Mouse (Mus musculus) embryonic facial prominence, embryonic 10.5 days (tissue): Measurements from ENCODE around the gene Exph5. TPM values are rescaled to one million over a fixed set of nuclear protein-coding genes. Genes with fewer than 3 reads are reported as not detected.

ENCODE experiments used
- DNase-seq: peaks from one replicate; pipeline ENCODE4 v3.0.0-alpha.2; 2017; ENCODE audit warnings: low spot score
- H3K27ac ChIP-seq: fragments of 300-500 bp; sonication (generic); replicated peaks from 2 replicates; pipeline ENCODE4 v1.5.1; 2016; ENCODE audit warnings: mild to moderate bottlenecking
- H3K27me3 ChIP-seq: fragments of 300-500 bp; sonication (generic); replicated peaks from 2 replicates; pipeline ENCODE4 v1.6.1; 2016; ENCODE audit warnings: low read depth, mild to moderate bottlenecking; ENCODE audit not compliant: poor library complexity, severe bottlenecking
- H3K36me3 ChIP-seq: fragments of 300-500 bp; sonication (generic); replicated peaks from 2 replicates; pipeline ENCODE4 v1.6.1; 2016; ENCODE audit warnings: mild to moderate bottlenecking, moderate library complexity
- H3K4me1 ChIP-seq: fragments of 300-500 bp; sonication (generic); 2 replicates; pipeline ENCODE4 v1.6.1; 2016
- H3K4me3 ChIP-seq: fragments of 300-500 bp; sonication (generic); 2 replicates; pipeline ENCODE4 v1.5.1; 2016; ENCODE audit warnings: mild to moderate bottlenecking, moderate library complexity
- H3K9me3 ChIP-seq: fragments of 300-500 bp; sonication (generic); 2 replicates; pipeline ENCODE4 v1.6.1; 2016; ENCODE audit warnings: mild to moderate bottlenecking
- WGBS: fragments of 180-500 bp; shearing (Covaris S2); methylation state at CpG from one replicate; pipeline ENCODE4 v1.1.7; 2016; 5-methylcytosine and 5-hydroxymethylcytosine counted together
- polyA plus RNA-seq: library from polyadenylated mRNA; unstranded; fragments of >200 nt; fragmentation: Nextera tagmentation; extraction: Ambion mirVana; gene quantifications from 2 replicates; pipeline ENCODE4 v1.2.1, GENCODE M21; 2016

Gene Exph5
- polyA plus RNA-seq, 1 experiment from 2014 or later: 1.7 TPM

- Histone ChIP-seq H3K36me3 (no peaks in the 10 kb centered on the region), H3K27ac (peak within 1 kb of the TSS; percentile 98), H3K4me1 (peaks cover 9% of the 10 kb centered on the region), H3K9me3 (no peaks in the 10 kb centered on the region), H3K27me3 (no peaks in the 10 kb centered on the region), H3K4me3 (peak within 1 kb of the TSS; percentile 87)
- peak; percentile 90 for DNase-seq
- WGBS: under 1% methylated on average over 75 of the region's 75 CpGs
Observed at GRCm38 (mm10) chr9:53383951-53384866, 82.7 kb downstream of the Exph5 start, which contains the start of gene Kdelc2. Kdelc2 (plus strand) TSS chr9:53384025.

DNA sequence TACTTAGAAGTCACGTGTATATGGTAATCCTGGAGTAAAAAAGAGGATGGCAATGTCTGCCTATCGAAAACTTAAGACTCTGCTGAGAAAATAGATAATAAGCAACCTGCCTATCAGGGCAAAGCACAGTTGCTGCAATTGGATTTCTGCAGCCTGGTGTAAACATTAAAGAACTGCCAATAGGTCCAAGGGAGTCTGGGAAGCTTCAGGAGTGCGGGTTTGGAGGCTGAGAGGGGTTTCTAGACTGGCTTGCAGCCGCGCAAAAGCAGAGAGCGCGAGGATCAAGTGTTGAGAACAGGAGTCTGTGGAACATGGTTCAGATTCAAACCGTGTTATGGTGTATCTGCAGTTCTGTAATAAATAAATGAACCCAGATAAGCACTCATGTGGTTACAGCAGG lies 83.4 kb downstream of the Exph5 start:
- H3K4me3 ChIP-seq: peak overlapping the region; percentile 87
- no peaks in the 10 kb centered on the region for H3K9me3 ChIP-seq
- no peaks in the 10 kb centered on the region for H3K27me3 ChIP-seq
- DNase-seq: no peak
- H3K36me3 ChIP-seq: no peaks in the 10 kb centered on the region
- H3K4me1 ChIP-seq: peaks cover 9% of the 10 kb centered on the region
- WGBS: 10% methylated on average over 8 of the region's 8 CpGs
- H3K27ac ChIP-seq: peak overlapping the region; percentile 98

GRCm38 (mm10) chr9:53387431-53387830 lies 86.0 kb downstream of the Exph5 start:
- no peak overlapping the region for H3K27ac ChIP-seq
- H3K4me3 ChIP-seq: no peak overlapping the region
- H3K4me1 ChIP-seq: peaks cover 9% of the 10 kb centered on the region
- H3K36me3 ChIP-seq: peaks cover 5% of the 10 kb centered on the region
- DNase-seq: no peak
- H3K9me3 ChIP-seq: no peaks in the 10 kb centered on the region
- WGBS: 70% methylated on average over 2 of the region's 2 CpGs
- H3K27me3 ChIP-seq: no peaks in the 10 kb centered on the region

- Histone ChIP-seq H3K9me3 (no peaks in the 10 kb centered on the region), H3K4me3 (no peak overlapping the region), H3K4me1 (peaks cover 9% of the 10 kb centered on the region), H3K27ac (no peak overlapping the region), H3K27me3 (no peaks in the 10 kb centered on the region), H3K36me3 (peaks cover 5% of the 10 kb centered on the region)
- WGBS: 87% methylated on average over 3 of the region's 3 CpGs
- no peak for DNase-seq
Observed at GRCm38 (mm10) chr9:53389109-53389508, 87.6 kb downstream of the Exph5 start.

DNA sequence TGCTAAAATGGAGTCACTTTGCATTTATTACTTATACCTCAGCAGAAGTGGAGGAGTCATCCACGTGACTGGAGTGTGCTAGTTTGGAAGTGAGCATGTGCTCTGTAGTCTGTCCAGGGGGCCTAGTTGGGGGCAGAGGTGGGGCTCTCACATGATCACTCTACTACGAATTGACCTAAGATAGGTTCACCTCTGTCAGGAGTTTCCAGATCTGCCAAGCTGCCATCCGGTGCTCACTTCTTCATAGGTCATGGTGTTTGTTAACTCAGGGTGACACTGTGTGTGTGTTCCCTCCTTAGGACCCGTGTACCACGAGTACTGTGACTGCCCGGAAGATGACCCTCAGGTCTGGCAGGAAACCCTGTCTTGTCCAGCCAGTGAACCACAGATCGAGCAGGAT lies 88.7 kb downstream of the Exph5 start:
- H3K9me3 ChIP-seq: no peaks in the 10 kb centered on the region
- 80% methylated on average over 7 of the region's 7 CpGs for WGBS
- H3K4me3 ChIP-seq: no peak overlapping the region
- no peak overlapping the region for H3K27ac ChIP-seq
- peaks cover 5% of the 10 kb centered on the region for H3K36me3 ChIP-seq
- peaks cover 2% of the 10 kb centered on the region for H3K4me1 ChIP-seq
- no peak for DNase-seq
- H3K27me3 ChIP-seq: no peaks in the 10 kb centered on the region

DNA sequence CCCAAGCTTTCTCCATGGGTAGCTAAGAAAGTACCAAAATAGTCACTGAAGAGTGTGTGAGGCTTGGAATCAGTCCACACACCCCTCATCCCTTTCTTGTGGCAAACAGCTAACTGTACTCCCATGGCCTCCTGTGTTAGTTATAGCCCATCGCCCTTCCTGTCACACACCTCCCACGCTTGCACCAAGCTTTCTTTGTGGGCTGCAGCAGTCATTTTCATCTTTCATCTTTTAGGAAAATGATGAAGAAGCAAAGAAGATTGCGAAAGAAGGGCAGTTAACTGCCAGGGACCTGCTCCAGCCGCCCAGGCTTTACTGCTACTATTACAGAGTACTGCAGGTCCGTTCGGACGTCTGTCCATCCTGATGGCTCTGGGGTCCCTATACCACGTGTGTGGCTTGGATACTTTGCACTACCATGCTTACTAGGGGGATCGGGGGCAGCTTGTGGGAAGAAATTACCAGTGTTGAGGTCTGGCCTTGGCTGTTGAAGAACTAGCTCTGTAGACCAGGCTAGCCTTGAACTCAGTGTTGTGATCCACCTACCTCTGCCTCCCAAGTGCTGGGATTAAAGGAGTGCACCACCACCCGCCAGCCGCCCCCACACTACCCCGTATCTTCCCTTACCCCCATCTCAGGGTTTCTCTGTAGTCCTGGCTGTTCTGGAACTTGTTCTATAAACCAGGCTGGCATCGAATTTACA lies 96.4 kb downstream of the Exph5 start:
- WGBS: 82% methylated on average over 13 of the region's 13 CpGs
- H3K4me1 ChIP-seq: peaks cover 8% of the 10 kb centered on the region
- DNase-seq: no peak
- H3K36me3 ChIP-seq: no peaks in the 10 kb centered on the region
- H3K4me3 ChIP-seq: no peak overlapping the region
- H3K27me3 ChIP-seq: no peaks in the 10 kb centered on the region
- no peaks in the 10 kb centered on the region for H3K9me3 ChIP-seq
- no peak overlapping the region for H3K27ac ChIP-seq

DNA sequence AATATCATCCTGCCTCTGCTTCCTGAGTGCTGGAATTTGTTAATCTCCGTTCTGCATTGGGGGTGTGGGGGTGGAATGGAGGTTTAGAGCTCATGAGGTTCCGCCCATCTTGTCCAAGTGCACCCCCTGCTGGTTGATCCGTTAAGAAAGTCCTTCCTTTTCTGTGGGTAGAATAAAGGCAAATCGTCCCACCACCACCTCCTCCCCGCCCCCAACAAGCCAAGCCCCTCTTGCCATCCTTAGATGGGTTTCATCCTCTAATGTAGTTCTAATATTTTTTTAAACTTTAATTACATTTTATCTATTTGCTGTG lies 96.9 kb downstream of the Exph5 start:
- H3K4me3 ChIP-seq: no peak overlapping the region

GRCm38 (mm10) chr9:53399537-53399936 lies 98.1 kb downstream of the Exph5 start:
- H3K36me3 ChIP-seq: no peaks in the 10 kb centered on the region
- 94% methylated on average over 8 of the region's 8 CpGs for WGBS
- no peaks in the 10 kb centered on the region for H3K27me3 ChIP-seq
- no peak overlapping the region for H3K4me3 ChIP-seq
- H3K27ac ChIP-seq: no peak overlapping the region
- no peaks in the 10 kb centered on the region for H3K9me3 ChIP-seq
- no peak for DNase-seq
- H3K4me1 ChIP-seq: peaks cover 13% of the 10 kb centered on the region

More for the DNA sequence above, 96.9 kb downstream of the Exph5 start:
- no peaks in the 10 kb centered on the region for H3K9me3 ChIP-seq
- 10% methylated on average over 5 of the region's 5 CpGs for WGBS
- peak; percentile 67 for DNase-seq
- no peaks in the 10 kb centered on the region for H3K27me3 ChIP-seq
- no peak overlapping the region for H3K27ac ChIP-seq
- no peaks in the 10 kb centered on the region for H3K36me3 ChIP-seq
- H3K4me1 ChIP-seq: peaks cover 10% of the 10 kb centered on the region

- Histone ChIP-seq H3K27me3 (no peaks in the 10 kb centered on the region), H3K27ac (no peak overlapping the region), H3K4me3 (no peak overlapping the region), H3K9me3 (no peaks in the 10 kb centered on the region), H3K36me3 (no peaks in the 10 kb centered on the region), H3K4me1 (peaks cover 24% of the 10 kb centered on the region)
- no peak for DNase-seq
- 95% methylated on average over 4 of the region's 4 CpGs for WGBS
Observed at GRCm38 (mm10) chr9:53400696-53401095, 99.2 kb downstream of the Exph5 start.

- WGBS: 85% methylated on average over 8 of the region's 8 CpGs
- DNase-seq: no peak
- no peaks in the 10 kb centered on the region for H3K9me3 ChIP-seq
- H3K4me1 ChIP-seq: peaks cover 25% of the 10 kb centered on the region
- H3K27ac ChIP-seq: no peak overlapping the region
- no peaks in the 10 kb centered on the region for H3K27me3 ChIP-seq
- no peaks in the 10 kb centered on the region for H3K36me3 ChIP-seq
- no peak overlapping the region for H3K4me3 ChIP-seq
Observed at GRCm38 (mm10) chr9:53401146-53401545, 99.7 kb downstream of the Exph5 start.

DNA sequence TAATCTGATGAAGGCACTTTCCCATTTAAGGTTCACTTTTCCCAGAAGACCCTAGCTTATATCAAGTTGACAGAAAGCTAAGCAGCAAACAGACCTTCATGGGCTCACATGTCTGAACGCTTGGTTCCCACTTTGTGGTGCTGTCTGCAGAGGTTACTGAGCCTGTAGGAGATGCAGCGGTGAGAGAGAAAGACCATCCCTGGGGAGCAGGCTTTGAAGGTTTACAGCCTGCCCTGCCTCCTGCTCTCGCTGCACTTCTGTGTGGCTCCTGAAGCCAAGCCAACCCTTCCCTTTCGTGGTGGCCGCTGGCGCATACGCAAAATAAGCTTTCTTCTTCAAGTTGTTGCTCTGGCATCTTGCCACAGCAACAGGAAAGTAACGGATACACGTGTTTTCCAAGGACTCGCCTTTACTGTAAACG lies 100.8 kb downstream of the Exph5 start, which contains the start of gene 4930550C14Rik:
4930550C14Rik (plus strand) TSS at position 35 of the 421 bp plus-strand sequence.
- Histone ChIP-seq H3K9me3 (no peaks in the 10 kb centered on the region), H3K27ac (peak within 1 kb of the TSS; percentile 19; the same call in 1 of the 2 replicates), H3K4me3 (no peak within 1 kb of the TSS), H3K36me3 (no peaks in the 10 kb centered on the region), H3K4me1 (peaks cover 25% of the 10 kb centered on the region), H3K27me3 (no peaks in the 10 kb centered on the region)
- 33% methylated on average over 11 of the region's 11 CpGs for WGBS
- DNase-seq: no peak

- Histone ChIP-seq H3K36me3 (no peaks in the 10 kb centered on the region), H3K4me1 (peaks cover 25% of the 10 kb centered on the region), H3K27me3 (no peaks in the 10 kb centered on the region), H3K9me3 (no peaks in the 10 kb centered on the region), H3K4me3 (no peak overlapping the region), H3K27ac (no peak overlapping the region)
- no peak for DNase-seq
- 76% methylated on average over 8 of the region's 8 CpGs for WGBS
Observed at GRCm38 (mm10) chr9:53402991-53403390, 101.5 kb downstream of the Exph5 start.
